Mouse (Mus musculus): ENCODE measurements around the gene Tmem143. TPM values are rescaled to one million over a fixed set of nuclear protein-coding genes. Genes with fewer than 3 reads are reported as not detected.

Gene Tmem143
- total RNA-seq (2023) = 1 to 10 TPM; 4.9 to 7.9 TPM

DNA sequence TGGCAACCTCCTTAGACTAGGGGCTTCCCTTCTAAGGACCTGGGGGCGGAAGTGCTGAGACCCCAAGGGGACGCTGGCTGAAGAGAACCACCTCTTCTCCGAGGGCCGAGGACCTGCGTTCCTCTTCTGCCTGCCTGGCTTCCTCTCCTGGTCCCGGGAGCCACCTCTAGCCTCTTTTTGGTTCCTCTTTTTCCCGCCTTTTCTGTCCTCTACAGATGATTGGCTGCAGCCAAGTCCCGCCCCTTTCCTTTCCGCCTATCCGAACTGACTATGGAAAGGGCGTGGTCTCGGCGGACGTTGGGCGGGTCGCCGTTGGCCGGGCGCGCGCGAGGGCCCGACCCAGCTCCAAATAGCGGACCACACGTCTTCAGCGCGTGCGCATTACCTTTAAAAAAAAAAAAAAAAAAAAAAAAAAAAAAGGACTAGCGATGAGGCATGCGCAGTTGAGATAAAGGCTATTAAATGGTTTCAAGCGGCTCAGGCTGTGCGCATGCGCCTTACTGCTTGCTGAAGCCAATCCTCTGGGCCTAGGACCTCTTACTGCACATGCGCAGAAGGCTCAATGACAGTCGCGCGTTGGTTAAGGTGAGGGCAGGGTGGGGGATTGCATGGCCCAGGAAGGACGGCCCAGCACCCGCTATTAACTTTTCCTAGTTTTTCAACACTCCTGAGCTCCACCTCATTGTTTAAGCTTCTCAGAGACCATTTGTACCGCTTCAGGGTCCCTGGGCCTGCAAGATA lies at the start of gene Tmem143, which contains the start of gene Syngr4:
Gene Tmem143 (plus strand): TSS at position 425 of the 741 bp plus-strand sequence.
Gene Syngr4 (minus strand): TSS at position 198 of the 741 bp plus-strand sequence.

GRCm38 (mm10) chr7:45872624-45873023 lies 24.1 kb upstream of the Tmem143 start, which contains the start of gene Kdelr1:
Gene Kdelr1 (plus strand): TSS chr7:45872772.

DNA sequence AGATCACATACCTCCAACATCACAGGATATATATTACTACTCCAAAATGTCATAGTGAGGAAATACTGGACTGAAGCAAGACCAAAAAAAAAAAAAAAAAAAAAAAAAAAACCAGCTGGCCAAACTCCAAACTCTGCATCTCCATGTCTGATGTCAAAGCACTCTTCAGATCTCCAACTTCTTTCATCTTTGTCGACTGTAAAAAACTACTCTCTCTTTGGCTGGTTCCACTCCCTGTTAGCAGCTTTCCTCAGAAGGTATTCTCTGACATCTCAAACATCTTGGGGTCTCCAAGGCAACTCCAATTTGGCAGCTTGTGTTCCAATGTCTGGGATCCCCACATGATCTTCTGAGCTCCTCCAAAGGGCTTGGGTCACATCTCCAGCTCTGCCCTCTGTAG lies 18.5 kb upstream of the Tmem143 start, which contains the start of gene Grin2d:
Gene Grin2d (minus strand): TSS at position 101 of the 400 bp plus-strand sequence.

GRCm38 (mm10) chr7:45921242-45921621 lies 24.5 kb downstream of the Tmem143 start, which contains the start of gene Emp3:
Gene Emp3 (minus strand): TSS chr7:45921404.

DNA sequence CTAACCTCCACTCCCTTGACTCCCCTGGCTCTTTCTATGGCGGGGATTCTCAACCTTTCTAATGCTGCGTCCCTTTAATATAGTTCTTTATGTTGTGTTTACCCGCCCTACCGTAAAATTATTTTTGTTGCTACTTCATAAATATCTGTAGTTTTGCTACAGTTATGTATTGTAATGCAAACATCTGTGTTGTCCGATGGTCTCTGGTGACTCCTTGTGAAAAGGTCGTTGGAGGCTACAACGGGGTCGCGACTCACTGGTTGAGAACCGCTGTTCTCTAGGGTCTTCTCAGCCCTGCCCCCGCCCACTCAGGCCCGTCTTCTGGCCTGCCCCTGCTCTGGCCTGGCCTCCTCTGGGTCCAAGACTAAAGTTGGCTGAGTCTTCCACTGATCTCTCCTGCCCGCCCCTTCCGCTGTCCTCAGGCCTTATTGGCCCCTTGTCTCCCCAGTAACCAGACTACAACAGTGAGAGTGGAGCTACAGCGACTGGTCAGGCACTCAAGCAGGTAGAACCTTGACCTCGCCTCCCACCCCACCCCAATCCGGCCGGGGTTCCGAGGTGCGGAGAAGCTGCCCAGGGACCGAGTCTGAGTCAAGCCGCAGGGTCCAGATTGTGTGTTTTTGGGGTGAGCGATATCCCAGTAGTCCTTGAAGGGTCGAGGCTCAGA lies 27.2 kb downstream of the Tmem143 start, which contains the start of gene Ccdc114:
Gene Ccdc114 (plus strand): TSS at position 311 of the 667 bp plus-strand sequence.

Other genes with a start within 250 kb of the Tmem143 start
- not detected for gene Fut2, start 230.5 kb upstream of the Tmem143 start, total RNA-seq (2023)
- gene Ntn5, start 212.9 kb upstream of the Tmem143 start, total RNA-seq (2023) = not detected
- gene Sec1, start 202.5 kb upstream of the Tmem143 start, total RNA-seq (2023) = under 1 TPM in 1 of 2 experiments, not detected in 1; 0.18 TPM
- not detected for gene Car11, start 197.1 kb upstream of the Tmem143 start, total RNA-seq (2023)
- gene Dbp, start 191.9 kb upstream of the Tmem143 start, total RNA-seq (2023) = 1 to 10 TPM; 7.5 to 9.2 TPM
- gene Rpl18, start 181.5 kb upstream of the Tmem143 start, total RNA-seq (2023) = 100 to 1,000 TPM; 750 to 815 TPM
- gene Sphk2, start 178.9 kb upstream of the Tmem143 start, total RNA-seq (2023) = 10 to 100 TPM; 52.8 to 54.1 TPM
- under 1 TPM; 0.13 to 0.36 TPM for gene Fam83e, start 175.7 kb upstream of the Tmem143 start, total RNA-seq (2023)
- gene Spaca4, start 171.1 kb upstream of the Tmem143 start, total RNA-seq (2023) = not detected
- gene Lmtk3, start 113.2 kb upstream of the Tmem143 start, total RNA-seq (2023) = under 1 TPM in 1 of 2 experiments, not detected in 1; 0.22 TPM
- not detected for gene Sult2b1, start 112.3 kb upstream of the Tmem143 start, total RNA-seq (2023)
- 10 to 100 TPM; 90.5 to 95.6 TPM for gene Cyth2, start 82.4 kb upstream of the Tmem143 start, total RNA-seq (2023)
- under 1 TPM; 0.22 to 0.40 TPM for gene Kcnj14, start 72.2 kb upstream of the Tmem143 start, total RNA-seq (2023)
- 1 to 10 TPM; 6.7 to 7.6 TPM for gene Grwd1, start 66.0 kb upstream of the Tmem143 start, total RNA-seq (2023)
- 10 to 100 TPM; 68.9 to 69.8 TPM for gene Kdelr1, start 24.2 kb upstream of the Tmem143 start, total RNA-seq (2023)
- gene Grin2d, start 18.6 kb upstream of the Tmem143 start, total RNA-seq (2023) = under 1 TPM; 0.13 to 0.29 TPM
- not detected for gene Syngr4, start 227 bp upstream of the Tmem143 start, total RNA-seq (2023)
- 100 to 1,000 TPM; 378 to 437 TPM for gene Emp3, start 24.5 kb downstream of the Tmem143 start, total RNA-seq (2023)
- 1 to 10 TPM; 5.2 to 6.6 TPM for gene Ccdc114, start 27.1 kb downstream of the Tmem143 start, total RNA-seq (2023)
- not detected for gene Abcc6, start 133.4 kb downstream of the Tmem143 start, total RNA-seq (2023)
- 10 to 100 TPM; 29.1 to 29.3 TPM for gene Nomo1, start 136.8 kb downstream of the Tmem143 start, total RNA-seq (2023)
- gene Kcnj11, start 203.8 kb downstream of the Tmem143 start, total RNA-seq (2023) = not detected